Mouse (Mus musculus) cerebellum, adult 2 months (tissue): ENCODE results near the gene Mvb12a.
A peak's percentile ranks its signal among the peaks of the same experiment; 100 is the strongest.

ENCODE experiments used
- CTCF ChIP-seq: fragments of 200-500 bp; IDR thresholded peaks from 2 replicates; pipeline ENCODE4 v1.5.1; 2011; ENCODE audit warnings: low read depth, mild to moderate bottlenecking, control low read depth, low read length, moderate library complexity, borderline replicate concordance; ENCODE audit not compliant: insufficient read depth
- POLR2A ChIP-seq: fragments of 200-500 bp; IDR thresholded peaks from 2 replicates; pipeline ENCODE4 v1.6.1; 2011; ENCODE audit warnings: low read length, control low read depth, borderline replicate concordance; ENCODE audit not compliant: insufficient read depth

DNA sequence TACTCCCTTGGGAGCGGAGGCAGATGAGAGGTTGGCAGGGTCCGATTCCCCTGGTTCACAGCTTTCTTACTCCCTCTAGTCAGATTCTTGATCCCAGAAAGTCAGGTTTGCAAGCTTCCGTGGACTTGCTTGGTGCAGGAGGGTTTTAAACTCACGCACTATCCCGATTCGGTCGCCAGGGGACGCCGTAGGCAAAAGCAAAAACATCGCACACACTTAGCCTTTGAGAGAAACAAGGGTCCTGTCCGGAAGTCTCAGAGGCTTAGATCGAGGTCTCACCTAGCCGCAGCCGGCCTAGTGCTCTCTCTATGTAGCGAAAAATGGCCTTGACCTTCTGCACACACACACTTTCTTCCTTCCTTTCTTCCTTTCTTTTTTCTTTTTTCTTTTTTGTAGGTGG lies 18.7 kb downstream of the Mvb12a start:
- TF ChIP-seq CTCF (peak; percentile 94), POLR2A (no peak)
